Mouse (Mus musculus) hindbrain, embryonic 14.5 days (tissue): ENCODE results near the gene H2afz. TPM values are rescaled to one million over a fixed set of nuclear protein-coding genes. Genes with fewer than 3 reads are reported as not detected.
"Not testable (repeated sequence)": the region's sequence is repeated elsewhere in the genome, so short reads cannot be mapped to it uniquely, and the experiment has no call there.

Experiments
- ATAC-seq: fragments of 200-750 bp; cut with Nextera tagmentation; 2 replicates; pipeline ENCODE4 v1.8.0; 2017; ENCODE audit warnings: moderate number of reproducible peaks, mild to moderate bottlenecking, moderate TSS enrichment, moderate library complexity; ENCODE audit not compliant: low FRiP score
- DNase-seq: peaks from one replicate; pipeline ENCODE4 v3.0.0-alpha.2; 2015; ENCODE audit warnings: low spot score
- H3K27ac ChIP-seq: fragments of 300-500 bp; sonication (generic); 2 replicates; pipeline ENCODE4 v1.5.1; 2014; ENCODE audit warnings: mild to moderate bottlenecking, moderate library complexity
- H3K27me3 ChIP-seq: fragments of 300-500 bp; sonication (generic); 2 replicates; pipeline ENCODE4 v1.6.1; 2014; ENCODE audit warnings: mild to moderate bottlenecking, low read length, mixed read lengths; ENCODE audit not compliant: control insufficient read depth, insufficient read depth
- H3K36me3 ChIP-seq: fragments of 300-500 bp; sonication (generic); replicated peaks from 2 replicates; pipeline ENCODE4 v1.6.1; 2014; ENCODE audit not compliant: control insufficient read depth, insufficient read depth
- H3K4me1 ChIP-seq: fragments of 300-500 bp; sonication (generic); replicated peaks from 2 replicates; pipeline ENCODE4 v1.6.1; 2014; ENCODE audit warnings: antibody characterized with exemption, low read length, mixed read lengths; ENCODE audit not compliant: control insufficient read depth, insufficient read depth
- H3K4me2 ChIP-seq: fragments of 300-500 bp; sonication (generic); replicated peaks from 2 replicates; pipeline ENCODE4 v1.6.1; 2014; ENCODE audit warnings: mild to moderate bottlenecking, moderate library complexity
- H3K4me3 ChIP-seq: fragments of 300-500 bp; sonication (generic); replicated peaks from 2 replicates; pipeline ENCODE4 v1.5.1; 2014; ENCODE audit warnings: mild to moderate bottlenecking, low read length
- H3K9ac ChIP-seq: fragments of 300-500 bp; sonication (generic); 2 replicates; pipeline ENCODE4 v1.6.1; 2014
- H3K9me3 ChIP-seq: fragments of 300-500 bp; sonication (generic); 2 replicates; pipeline ENCODE4 v1.6.1; 2016; ENCODE audit warnings: low read length; ENCODE audit not compliant: control insufficient read depth
- WGBS: fragments of 180-500 bp; shearing (Covaris S2); extraction: QIAGEN DNeasy Blood & Tissue Kit; methylation state at CpG from one replicate; pipeline ENCODE4 v1.1.7; 2014; 5-methylcytosine and 5-hydroxymethylcytosine counted together
- polyA plus RNA-seq: library from polyadenylated mRNA; unstranded; fragments of >200 nt; fragmentation: Nextera tagmentation; extraction: Ambion mirVana; gene quantifications from 2 replicates; pipeline ENCODE4 v1.2.1, GENCODE M21; 2014

The H2afz gene
- polyA plus RNA-seq, 1 experiment from 2014 or later = 748 TPM

GRCm38 (mm10) chr3:137896867-137897266, 32.6 kb downstream of the H2afz start:
- Histone ChIP-seq H3K4me2 (no peak overlapping the region), H3K4me3 (no peak overlapping the region), H3K9me3 (no peaks in the 10 kb centered on the region), H3K9ac (no peak overlapping the region), H3K27me3 (no peaks in the 10 kb centered on the region), H3K4me1 (no peaks in the 10 kb centered on the region), H3K36me3 (peaks cover 22% of the 10 kb centered on the region), H3K27ac (no peak overlapping the region)
- WGBS = 98% methylated on average over 3 of the region's 3 CpGs
- ATAC-seq (no peak), DNase-seq (no peak)

DNA sequence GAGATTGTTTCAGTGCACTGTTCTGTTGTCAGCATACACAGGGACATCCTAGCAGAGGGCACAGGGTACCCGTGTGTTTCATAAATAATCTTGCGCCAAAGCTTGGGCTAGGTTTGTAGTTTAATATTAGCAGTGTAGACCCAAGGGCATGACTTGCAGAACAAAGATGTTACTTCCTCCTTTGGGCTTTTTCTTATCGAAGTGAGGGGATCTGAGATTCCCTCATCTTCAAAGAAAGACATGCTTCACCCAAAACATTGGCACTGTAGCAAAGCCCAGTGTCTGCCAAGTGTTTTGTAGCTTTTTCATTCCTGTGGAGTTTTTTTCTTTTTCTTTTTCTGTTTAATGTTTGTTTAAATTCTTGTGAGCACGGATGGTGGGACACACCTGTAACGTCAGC, 33.4 kb downstream of the H2afz start:
- H3K36me3 ChIP-seq = peaks cover 30% of the 10 kb centered on the region
- no peaks in the 10 kb centered on the region for H3K9me3 ChIP-seq
- H3K27me3 ChIP-seq = no peaks in the 10 kb centered on the region
- no peak overlapping the region for H3K4me3 ChIP-seq
- WGBS = 95% methylated on average over 5 of the region's 5 CpGs
- ATAC-seq (no peak), DNase-seq (no peak)
- H3K4me1 ChIP-seq = no peaks in the 10 kb centered on the region
- no peak overlapping the region for H3K27ac ChIP-seq
- H3K4me2 ChIP-seq = no peak overlapping the region
- H3K9ac ChIP-seq = no peak overlapping the region

- DNase-seq (no peak), ATAC-seq (peak; percentile 64; the same call in 1 of the 2 replicates)
- no peaks in the 10 kb centered on the region for H3K9me3 ChIP-seq
- no peak overlapping the region for H3K9ac ChIP-seq
- no peak overlapping the region for H3K27ac ChIP-seq
- no peak overlapping the region for H3K4me2 ChIP-seq
- no peak overlapping the region for H3K4me3 ChIP-seq
- H3K4me1 ChIP-seq = no peaks in the 10 kb centered on the region
- 66% methylated on average over 10 of the region's 10 CpGs for WGBS
- peaks cover 48% of the 10 kb centered on the region for H3K36me3 ChIP-seq
- no peaks in the 10 kb centered on the region for H3K27me3 ChIP-seq
These were observed 35.9 kb downstream of the H2afz start for GRCm38 (mm10) chr3:137900149-137900548.

DNA sequence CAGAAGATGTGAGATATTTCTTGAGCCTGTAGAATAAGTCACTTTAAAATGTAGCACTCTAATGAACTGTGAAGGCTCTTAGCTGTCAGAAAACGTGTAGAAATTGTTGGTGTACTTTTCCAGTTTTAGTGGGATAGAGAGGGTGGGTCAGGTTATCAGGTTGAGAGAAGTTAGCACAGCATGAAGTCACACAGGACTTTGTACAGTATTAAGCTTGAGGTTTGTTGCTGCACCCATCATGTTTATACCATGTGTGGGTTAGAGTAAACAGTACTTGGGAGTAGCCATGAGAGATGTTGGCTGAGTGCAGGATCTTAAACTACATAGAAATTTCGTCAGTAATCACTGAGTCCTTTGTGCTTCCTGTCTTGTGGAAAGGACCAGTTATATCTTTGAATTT, 48.8 kb downstream of the H2afz start:
- H3K36me3 ChIP-seq = peaks cover 15% of the 10 kb centered on the region
- H3K9me3 ChIP-seq = no peaks in the 10 kb centered on the region
- DNase-seq = no peak
- H3K9ac ChIP-seq = no peak overlapping the region
- no peak overlapping the region for H3K4me2 ChIP-seq
- no peak overlapping the region for H3K27ac ChIP-seq
- no peaks in the 10 kb centered on the region for H3K27me3 ChIP-seq
- WGBS = 76% methylated on average over 2 of the region's 2 CpGs
- peaks cover 9% of the 10 kb centered on the region for H3K4me1 ChIP-seq
- ATAC-seq = no peak
- H3K4me3 ChIP-seq = no peak overlapping the region

DNA sequence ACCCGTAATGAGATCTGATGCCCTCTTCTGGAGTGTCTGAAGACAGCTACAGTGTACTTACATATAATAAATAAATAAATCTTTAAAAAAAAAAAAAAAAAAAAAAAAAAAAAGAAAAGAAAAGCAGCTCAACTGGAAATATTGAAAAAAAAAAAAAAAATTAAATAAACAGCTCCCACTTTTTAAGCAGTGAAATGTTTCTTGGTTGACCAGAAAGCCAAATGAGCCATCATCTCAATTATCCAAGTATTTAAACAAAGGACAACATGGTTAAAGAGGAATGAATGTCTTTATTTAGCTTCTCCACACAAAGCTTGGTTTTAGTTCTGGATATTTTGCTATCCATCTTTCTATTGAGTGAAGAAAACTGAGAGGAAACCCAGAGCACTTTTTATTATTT, 50.3 kb downstream of the H2afz start:
- WGBS = no CpG with 5 or more reads among the region's 1 CpGs
- not testable (repeated sequence) for ATAC-seq, H3K9me3 ChIP-seq, H3K27me3 ChIP-seq, H3K27ac ChIP-seq, H3K36me3 ChIP-seq, DNase-seq, H3K4me2 ChIP-seq, H3K4me3 ChIP-seq, H3K9ac ChIP-seq
- peaks cover 16% of the 10 kb centered on the region for H3K4me1 ChIP-seq

Other genes starting within 250 kb of the H2afz start
- 12.4 and 17.2 TPM in 2 replicates for gene Ddit4l, start 242.9 kb upstream of the H2afz start, polyA plus RNA-seq
- not detected in 2 replicates for gene Gm21962, start 193.0 kb upstream of the H2afz start, polyA plus RNA-seq
- 19.1 and 19.8 TPM in 2 replicates for gene Dnajb14, start 3.2 kb downstream of the H2afz start, polyA plus RNA-seq
- 128 and 131 TPM in 2 replicates for gene Lamtor3, start 54.0 kb downstream of the H2afz start, polyA plus RNA-seq
- gene Dapp1, start 117.1 kb downstream of the H2afz start, polyA plus RNA-seq = 2.8 and 3.0 TPM in 2 replicates
- 0.07 and 0.10 TPM in 2 replicates for gene 1110002E22Rik, start 200.6 kb downstream of the H2afz start, polyA plus RNA-seq
- gene Gm5105, start 202.9 kb downstream of the H2afz start, polyA plus RNA-seq = 0.29 TPM in 1 of 2 replicates, not detected in the other